Mouse (Mus musculus) olfactory bulb, adult 2 months (tissue): Measurements from ENCODE around the gene Hipk3. TPM values are rescaled to one million over a fixed set of nuclear protein-coding genes. Genes with fewer than 3 reads are reported as not detected.

Source experiments
- H3K27ac ChIP-seq: fragments of 200-500 bp; 2 replicates; pipeline ENCODE4 v1.5.1; 2012; ENCODE audit warnings: low read depth, low read length; ENCODE audit not compliant: insufficient read depth
- H3K4me1 ChIP-seq: fragments of 200-500 bp; 2 replicates; pipeline ENCODE4 v1.6.1; 2012; ENCODE audit warnings: low read length; ENCODE audit not compliant: control insufficient read depth, insufficient read depth
- H3K4me3 ChIP-seq: fragments of 200-500 bp; 2 replicates; pipeline ENCODE4 v1.5.1; 2012; ENCODE audit warnings: mild to moderate bottlenecking, low read depth, low read length, moderate library complexity; ENCODE audit not compliant: insufficient read depth
- CTCF ChIP-seq: fragments of 200-500 bp; IDR thresholded peaks from 2 replicates; pipeline ENCODE4 v1.5.1; 2012; ENCODE audit warnings: low read depth, mild to moderate bottlenecking, low read length, moderate library complexity; ENCODE audit not compliant: insufficient read depth
- POLR2A ChIP-seq: fragments of 200-500 bp; IDR thresholded peaks from 2 replicates; pipeline ENCODE4 v1.6.1; 2012; ENCODE audit warnings: mild to moderate bottlenecking, low read depth, low read length, moderate library complexity; ENCODE audit not compliant: insufficient read depth
- WGBS: fragments of 180-500 bp; shearing (Covaris S2); methylation state at CpG from one replicate; pipeline ENCODE4 v1.1.7; 2018; 5-methylcytosine and 5-hydroxymethylcytosine counted together
- polyA plus RNA-seq: library from polyadenylated mRNA; stranded (reverse); fragments of >200 nt; gene quantifications from 2 replicates; pipeline ENCODE4 v1.2.4, GENCODE M21; 2012; ENCODE audit warnings: low replicate concordance; ENCODE audit not compliant: missing spikeins, insufficient read depth, insufficient read length

The Hipk3 gene
- polyA plus RNA-seq, 1 experiment = not detected

DNA sequence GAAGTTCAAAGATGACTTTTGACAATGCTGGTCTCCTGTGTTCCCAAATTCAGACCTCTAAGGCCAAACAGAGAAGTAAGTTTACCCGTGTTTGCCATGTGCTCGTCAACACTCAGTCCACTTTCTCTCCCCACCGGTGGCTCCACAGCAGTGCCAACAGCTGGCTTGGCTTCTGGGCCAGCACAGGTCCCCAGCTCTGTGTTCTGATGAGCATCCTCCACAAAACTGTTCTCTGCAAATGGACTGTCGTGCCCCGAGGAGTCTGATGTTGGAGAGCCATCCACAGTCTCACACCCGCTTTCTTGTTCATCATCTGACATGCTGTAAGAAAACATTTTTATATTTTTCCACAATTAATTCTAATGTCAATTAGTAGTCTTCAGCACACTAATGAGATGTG is 63.2 kb downstream of the Hipk3 start:
- Histone ChIP-seq H3K4me1 (no peaks in the 10 kb centered on the region), H3K4me3 (no peak overlapping the region), H3K27ac (no peak overlapping the region)
- WGBS = 88% methylated on average over 6 of the region's 6 CpGs
- TF ChIP-seq POLR2A (no peak), CTCF (no peak)

DNA sequence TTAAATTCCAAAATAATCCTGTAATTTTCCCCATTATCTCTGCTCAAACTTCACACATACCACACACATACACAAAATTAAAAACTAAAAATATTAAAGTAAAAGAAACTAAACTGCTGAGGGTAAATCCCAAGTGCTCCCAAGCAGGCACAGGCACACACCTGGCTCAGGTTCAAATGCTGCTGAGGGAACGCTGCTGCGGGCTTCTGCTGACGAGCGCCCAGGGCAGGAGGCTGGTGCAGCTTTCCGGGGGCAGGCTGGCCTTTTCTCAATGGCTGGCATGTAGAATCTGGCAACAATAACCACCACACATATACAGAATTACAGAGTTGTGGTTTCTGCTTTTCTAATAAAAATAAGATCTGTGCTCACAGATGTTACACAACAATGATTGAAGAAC is 63.7 kb downstream of the Hipk3 start:
- Histone ChIP-seq H3K27ac (no peak overlapping the region), H3K4me1 (no peaks in the 10 kb centered on the region), H3K4me3 (no peak overlapping the region)
- WGBS = 53% methylated on average over 5 of the region's 5 CpGs
- TF ChIP-seq CTCF (no peak), POLR2A (no peak)

DNA sequence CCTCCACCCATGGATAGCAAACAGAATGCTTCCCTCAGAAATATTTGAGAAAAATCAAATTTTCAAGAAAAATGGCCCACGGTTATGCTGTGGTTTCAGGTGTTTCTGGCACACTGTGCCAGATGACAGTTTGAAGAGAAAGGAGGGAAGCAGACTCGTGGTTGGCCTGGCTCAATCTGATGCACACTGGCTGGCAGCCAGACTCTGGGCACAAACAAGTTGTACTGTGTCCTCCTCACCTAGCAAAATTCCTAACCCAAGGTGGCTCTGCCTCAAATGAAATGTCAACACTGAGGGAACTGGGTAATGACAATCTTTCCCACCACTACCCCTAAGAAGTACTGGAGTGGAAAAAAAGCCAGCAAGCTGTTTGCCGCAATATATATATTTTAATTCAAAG is 68.1 kb downstream of the Hipk3 start:
- no peak overlapping the region for H3K4me3 ChIP-seq
- H3K27ac ChIP-seq = no peak overlapping the region
- TF ChIP-seq POLR2A (no peak), CTCF (no peak)
- H3K4me1 ChIP-seq = no peaks in the 10 kb centered on the region
- WGBS = 78% methylated on average over 3 of the region's 3 CpGs

DNA sequence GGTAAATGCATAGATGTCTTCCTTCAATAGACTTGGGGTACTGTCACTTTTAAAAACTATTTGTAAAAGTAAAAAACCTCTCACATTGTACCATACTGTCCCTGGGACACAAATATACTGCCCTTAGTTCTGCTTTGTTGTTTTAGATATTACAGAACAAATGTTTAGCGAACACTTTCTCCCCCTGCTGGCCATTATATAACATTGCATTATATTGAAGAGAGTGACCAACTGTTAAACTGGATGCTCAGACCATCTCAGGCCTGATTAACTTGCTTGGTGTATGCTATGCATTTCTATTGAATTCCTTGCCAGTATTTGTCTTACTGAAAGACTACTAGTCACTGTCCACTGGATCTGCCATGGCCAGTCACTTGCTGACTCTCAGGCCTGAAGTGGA is 72.0 kb downstream of the Hipk3 start:
- Histone ChIP-seq H3K4me3 (no peak overlapping the region), H3K27ac (no peak overlapping the region), H3K4me1 (no peaks in the 10 kb centered on the region)
- TF ChIP-seq POLR2A (no peak), CTCF (no peak)
- 5% methylated on average over 1 of the region's 1 CpGs for WGBS

DNA sequence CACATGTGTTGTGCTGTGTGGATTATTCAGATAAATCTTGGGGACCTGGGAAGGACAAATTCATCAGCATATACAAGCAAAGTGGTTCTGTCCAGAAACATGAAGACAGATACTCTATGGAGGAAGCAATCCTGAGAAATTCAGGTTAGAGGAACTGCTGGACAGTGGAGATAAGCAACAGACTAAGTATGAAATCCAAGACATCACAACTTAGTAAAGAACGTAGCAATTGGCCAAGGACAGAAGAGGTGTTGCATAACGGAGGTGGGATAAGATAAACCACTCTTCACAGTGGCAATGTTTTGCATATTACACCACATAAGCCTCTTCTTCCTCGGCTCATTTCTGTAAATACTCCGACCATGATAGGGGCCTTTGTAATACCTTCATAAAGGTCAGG is 73.4 kb downstream of the Hipk3 start:
- no peak overlapping the region for H3K4me3 ChIP-seq
- H3K4me1 ChIP-seq = no peaks in the 10 kb centered on the region
- 90% methylated on average over 4 of the region's 4 CpGs for WGBS
- no peak overlapping the region for H3K27ac ChIP-seq
- TF ChIP-seq POLR2A (no peak), CTCF (no peak)

DNA sequence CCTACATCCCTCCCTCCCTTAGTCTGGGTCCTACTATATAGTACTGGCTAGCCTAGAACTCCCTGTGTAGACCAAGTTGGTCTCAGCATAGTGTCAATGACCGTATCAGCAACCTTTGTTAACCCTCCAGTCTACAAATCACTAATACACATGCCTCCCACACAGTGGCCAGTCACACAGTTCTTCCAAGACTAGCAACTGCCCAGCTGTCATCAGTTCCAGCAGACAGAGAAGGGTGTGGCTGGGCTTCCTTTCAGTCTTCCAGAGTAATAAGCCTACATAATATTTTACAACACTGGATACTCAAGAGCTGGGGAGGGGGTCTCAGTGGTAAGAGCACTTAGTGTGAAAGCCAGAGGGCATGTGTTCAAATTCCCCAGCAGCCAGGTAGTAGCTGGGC is 74.2 kb downstream of the Hipk3 start:
- TF ChIP-seq POLR2A (no peak), CTCF (no peak)
- 95% methylated on average over 1 of the region's 1 CpGs for WGBS
- H3K4me1 ChIP-seq = no peaks in the 10 kb centered on the region

DNA sequence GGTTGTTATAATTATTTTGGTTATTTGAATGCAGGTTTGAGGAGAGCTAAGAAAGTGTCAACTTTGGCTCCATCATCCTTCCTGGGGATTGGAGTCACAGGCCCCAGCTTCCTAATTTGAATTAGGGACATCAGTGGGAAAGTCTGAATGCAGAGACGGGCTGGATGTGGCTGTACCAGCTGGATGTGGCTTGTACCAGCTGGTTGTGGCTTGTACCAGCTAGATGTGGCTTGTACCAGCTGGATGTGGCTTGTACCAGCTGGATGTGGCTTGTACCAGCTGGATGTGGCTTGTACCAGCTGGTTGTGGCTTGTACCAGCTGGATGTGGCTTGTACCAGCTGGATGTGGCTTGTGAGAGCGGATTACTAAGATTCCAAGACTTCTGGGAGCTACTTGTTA is 74.8 kb downstream of the Hipk3 start:
- H3K4me3 ChIP-seq = no peak overlapping the region
- H3K27ac ChIP-seq = no peak overlapping the region
- TF ChIP-seq POLR2A = no peak
- no peak for TF ChIP-seq CTCF
- H3K4me1 ChIP-seq = no peaks in the 10 kb centered on the region
- WGBS = 97% methylated on average over 2 of the region's 2 CpGs

More for the DNA sequence above, 74.2 kb downstream of the Hipk3 start:
- H3K4me3 ChIP-seq = no peak overlapping the region
- H3K27ac ChIP-seq = no peak overlapping the region

DNA sequence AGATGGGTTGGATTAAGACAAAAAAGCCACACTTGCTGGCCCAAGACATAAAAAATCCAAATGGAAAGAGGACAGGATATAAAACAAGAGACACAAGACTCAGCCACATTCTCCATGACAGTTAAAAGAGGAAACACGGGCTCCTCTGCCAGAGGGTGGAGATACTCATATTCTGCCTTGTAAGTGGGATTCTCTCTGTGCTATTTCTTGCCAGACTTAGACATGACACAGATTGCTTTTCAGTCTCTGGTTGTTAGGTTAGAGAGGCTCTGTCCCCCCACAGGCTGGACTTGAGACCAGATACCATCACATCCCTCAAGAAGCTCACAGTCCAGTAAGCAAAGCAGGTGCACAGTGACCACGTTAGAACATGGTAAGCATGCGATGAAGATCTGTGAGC is 81.2 kb downstream of the Hipk3 start:
- Histone ChIP-seq H3K4me3 (no peak overlapping the region), H3K27ac (no peak overlapping the region), H3K4me1 (peaks cover 3% of the 10 kb centered on the region; the same call in 1 of the 2 replicates)
- TF ChIP-seq CTCF = no peak
- no peak for TF ChIP-seq POLR2A
- WGBS = 86% methylated on average over 3 of the region's 3 CpGs

DNA sequence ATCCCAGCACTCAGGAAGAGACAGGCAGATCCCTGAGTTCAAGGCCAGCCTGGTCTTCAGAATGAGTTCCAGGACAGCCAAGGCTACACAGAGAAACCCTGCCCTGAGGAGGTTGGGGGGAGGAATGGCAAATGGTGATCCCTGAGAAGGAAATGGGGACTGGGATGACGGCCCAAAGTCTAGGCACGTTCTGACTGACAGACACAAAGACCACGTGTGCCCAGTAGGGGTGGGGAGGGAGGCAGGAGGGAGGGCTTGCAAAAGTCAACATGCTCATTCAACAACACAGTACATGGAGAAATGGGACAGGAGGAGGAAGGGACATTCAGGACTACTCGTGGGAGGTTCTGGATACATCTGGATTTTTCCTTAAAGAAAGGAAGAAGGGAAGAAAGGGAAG is 81.8 kb downstream of the Hipk3 start:
- 66% methylated on average over 4 of the region's 4 CpGs for WGBS
- H3K27ac ChIP-seq = no peak overlapping the region
- H3K4me3 ChIP-seq = no peak overlapping the region
- peaks cover 7% of the 10 kb centered on the region for H3K4me1 ChIP-seq
- TF ChIP-seq CTCF = no peak
- no peak for TF ChIP-seq POLR2A

DNA sequence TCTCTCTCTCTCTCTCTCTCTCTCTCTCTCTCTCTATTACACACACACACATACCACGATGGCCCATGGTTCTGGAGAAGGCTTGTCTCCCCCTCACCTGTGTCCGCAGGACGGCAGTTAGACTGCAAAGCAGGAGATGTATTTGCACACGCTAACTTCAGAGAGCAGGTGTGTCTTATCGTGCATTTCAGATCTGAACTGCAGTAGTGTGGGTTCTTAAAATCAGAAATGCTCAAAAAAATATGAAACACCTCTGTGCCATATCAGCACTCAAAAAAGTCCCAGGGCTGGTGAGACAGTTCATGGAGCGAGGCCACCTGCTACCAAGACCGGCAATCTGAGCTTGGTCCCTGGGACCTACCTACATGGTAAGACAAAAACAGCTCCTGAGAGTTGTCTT is 82.4 kb downstream of the Hipk3 start:
- Histone ChIP-seq H3K27ac (no peak overlapping the region), H3K4me3 (no peak overlapping the region), H3K4me1 (peaks cover 9% of the 10 kb centered on the region)
- 97% methylated on average over 7 of the region's 7 CpGs for WGBS
- TF ChIP-seq CTCF = no peak
- no peak for TF ChIP-seq POLR2A
